Mouse (Mus musculus): ENCODE data around the gene Slc2a1. TPM values are rescaled to one million over a fixed set of nuclear protein-coding genes. Genes with fewer than 3 reads are reported as not detected.

Slc2a1 gene
- total RNA-seq, 1 experiment from 2014 or later: 7.9 TPM

DNA sequence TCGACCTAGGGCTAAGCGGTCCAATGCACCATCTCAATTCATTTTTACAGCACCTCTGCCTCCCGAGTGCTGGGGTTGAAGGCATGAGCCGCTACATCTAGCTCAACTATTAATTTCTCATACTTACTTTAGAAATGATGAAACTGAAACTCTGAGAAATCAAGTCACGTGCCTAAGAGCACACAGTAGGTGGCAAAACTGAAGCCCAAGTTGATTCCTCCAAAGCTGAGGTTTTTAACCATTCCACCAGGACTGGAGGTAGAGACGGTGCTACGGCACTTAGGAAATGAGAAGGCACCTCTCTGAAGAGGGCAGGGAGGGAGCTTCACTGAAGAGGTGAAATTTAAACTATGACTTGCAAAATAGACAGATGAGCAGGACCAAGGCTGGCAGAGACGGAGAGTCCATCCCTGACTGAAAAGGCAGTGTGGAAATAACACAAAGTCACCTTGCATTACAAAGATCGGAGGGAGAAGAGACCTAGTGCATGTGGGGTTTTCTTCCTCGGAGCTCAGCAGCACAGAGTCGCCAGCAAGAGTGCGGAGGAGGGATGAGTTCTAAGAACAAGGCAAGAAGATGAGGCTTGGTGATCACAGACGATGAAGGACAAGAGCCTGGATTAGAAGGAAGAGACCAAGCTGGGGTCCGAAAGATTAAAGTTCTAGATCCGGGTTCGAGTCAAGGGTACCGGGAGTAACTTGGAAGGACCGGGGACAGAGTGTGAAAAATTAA lies 64.6 kb downstream of the Slc2a1 start:
- ATAC-seq (replicated peaks; ENCODE audit: low read depth, poor library complexity, severe bottlenecking): no peak

GRCm38 (mm10) chr4:119173851-119174453 lies 65.4 kb downstream of the Slc2a1 start, which contains the start of gene Zfp691:
TSS of gene Zfp691 (minus strand) at chr4:119174195.
- ATAC-seq (replicated peaks; ENCODE audit: low read depth, poor library complexity, severe bottlenecking): peak; percentile 99

GRCm38 (mm10) chr4:119177702-119178101 lies 69.2 kb downstream of the Slc2a1 start:
- no peak for ATAC-seq (replicated peaks; ENCODE audit: low read depth, poor library complexity, severe bottlenecking)

GRCm38 (mm10) chr4:119178331-119178730 lies 69.8 kb downstream of the Slc2a1 start:
- ATAC-seq (replicated peaks; ENCODE audit: low read depth, poor library complexity, severe bottlenecking): no peak

GRCm38 (mm10) chr4:119180133-119180707 lies 71.7 kb downstream of the Slc2a1 start:
- no peak for ATAC-seq (replicated peaks; ENCODE audit: low read depth, poor library complexity, severe bottlenecking)

GRCm38 (mm10) chr4:119181456-119181855 lies 72.9 kb downstream of the Slc2a1 start:
- ATAC-seq (replicated peaks; ENCODE audit: low read depth, poor library complexity, severe bottlenecking): peak; percentile 74

- ATAC-seq (replicated peaks; ENCODE audit: low read depth, poor library complexity, severe bottlenecking): no peak
These were observed 75.0 kb downstream of the Slc2a1 start for GRCm38 (mm10) chr4:119183525-119183924.

- ATAC-seq (replicated peaks; ENCODE audit: low read depth, poor library complexity, severe bottlenecking): no peak
These were observed 77.3 kb downstream of the Slc2a1 start for GRCm38 (mm10) chr4:119185771-119186170.

Other genes with a start within 250 kb of the Slc2a1 start
- not detected in 2 replicates for gene Olfr1331, start 244.1 kb upstream of the Slc2a1 start, total RNA-seq (2017)
- gene Olfr1330, start 220.1 kb upstream of the Slc2a1 start, total RNA-seq (2017): not detected in 2 replicates
- gene Olfr1329, start 191.2 kb upstream of the Slc2a1 start, total RNA-seq (2017): not detected in 2 replicates
- not detected in 2 replicates for gene Olfr1328, start 170.1 kb upstream of the Slc2a1 start, total RNA-seq (2017)
- gene Lao1, start 147.1 kb upstream of the Slc2a1 start, total RNA-seq (2017): not detected in 2 replicates
- 4.1 and 5.2 TPM in 2 replicates for gene Zfp691, start 65.5 kb downstream of the Slc2a1 start, total RNA-seq (2017)
- 74.0 and 90.5 TPM in 2 replicates for gene Ermap, start 81.3 kb downstream of the Slc2a1 start, total RNA-seq (2017)
- gene Svbp, start 86.6 kb downstream of the Slc2a1 start, total RNA-seq (2017): 26.0 and 219 TPM in 2 replicates
- gene Tmem269, start 109.5 kb downstream of the Slc2a1 start, total RNA-seq (2017): 0.59 TPM in 1 of 2 replicates, not detected in the other
- 6.9 and 14.6 TPM in 2 replicates for gene AU022252, start 124.0 kb downstream of the Slc2a1 start, total RNA-seq (2017)
- 5.1 and 11.5 TPM in 2 replicates for gene P3h1, start 124.2 kb downstream of the Slc2a1 start, total RNA-seq (2017)
- not detected in 2 replicates for gene Cldn19, start 146.7 kb downstream of the Slc2a1 start, total RNA-seq (2017)
- gene Ybx1, start 185.9 kb downstream of the Slc2a1 start, total RNA-seq (2017): 1,378 and 1,487 TPM in 2 replicates
- gene Ppih, start 211.8 kb downstream of the Slc2a1 start, total RNA-seq (2017): 118 and 146 TPM in 2 replicates